Mouse (Mus musculus) adrenal gland, postnatal 4 days (tissue): Measurements from ENCODE around the gene Slco3a1. TPM values are rescaled to one million over a fixed set of nuclear protein-coding genes. Genes with fewer than 3 reads are reported as not detected.

Experiments used
- DNase-seq, 2 experiments: peaks; one replicate each; pipeline ENCODE4 v3.0.0; 2021 to 2022; ENCODE audit warnings: low spot score in 2 of 2, mixed read lengths in 2 of 2
- total RNA-seq, 2 experiments: library from RNA; stranded (reverse); gene quantifications; 2 replicates each; pipeline ENCODE4 v1.2.3; 2021

Slco3a1 gene
- total RNA-seq, 2 experiments from 2014 or later = 29.4 to 37.4 TPM

GRCm38 (mm10) chr7:74529183-74529757 is 25.3 kb downstream of the Slco3a1 start:
- DNase-seq = no peak

- DNase-seq = no peak
Observed at GRCm38 (mm10) chr7:74528182-74528581, 26.4 kb downstream of the Slco3a1 start.

GRCm38 (mm10) chr7:74527689-74528088 is 26.9 kb downstream of the Slco3a1 start:
- DNase-seq = no peak

GRCm38 (mm10) chr7:74526030-74526429 is 28.6 kb downstream of the Slco3a1 start:
- no peak for DNase-seq

GRCm38 (mm10) chr7:74525586-74525985 is 29.0 kb downstream of the Slco3a1 start:
- DNase-seq = no peak

GRCm38 (mm10) chr7:74524188-74524971 is 30.2 kb downstream of the Slco3a1 start:
- DNase-seq = no peak

- DNase-seq = no peak
Observed at GRCm38 (mm10) chr7:74523086-74523485, 31.5 kb downstream of the Slco3a1 start.

- no peak for DNase-seq
Observed at GRCm38 (mm10) chr7:74522260-74522659, 32.3 kb downstream of the Slco3a1 start.

GRCm38 (mm10) chr7:74519386-74519785 is 35.2 kb downstream of the Slco3a1 start:
- no peak for DNase-seq

- DNase-seq = no peak
Observed at GRCm38 (mm10) chr7:74518776-74519175, 35.8 kb downstream of the Slco3a1 start.

- DNase-seq = no peak
Observed at GRCm38 (mm10) chr7:74518255-74518654, 36.3 kb downstream of the Slco3a1 start.

- DNase-seq = no peak
Observed at GRCm38 (mm10) chr7:74510676-74511075, 43.9 kb downstream of the Slco3a1 start.

- DNase-seq = no peak
Observed at GRCm38 (mm10) chr7:74508205-74508604, 46.4 kb downstream of the Slco3a1 start.

GRCm38 (mm10) chr7:74506856-74507255 is 47.7 kb downstream of the Slco3a1 start:
- no peak for DNase-seq

GRCm38 (mm10) chr7:74505635-74506034 is 48.9 kb downstream of the Slco3a1 start:
- no peak for DNase-seq

- DNase-seq = no peak
Observed at GRCm38 (mm10) chr7:74501187-74501586, 53.4 kb downstream of the Slco3a1 start.

- DNase-seq = no peak
Observed at GRCm38 (mm10) chr7:74499470-74499869, 55.1 kb downstream of the Slco3a1 start.

GRCm38 (mm10) chr7:74498266-74498980 is 56.2 kb downstream of the Slco3a1 start:
- DNase-seq = no peak

- no peak for DNase-seq
Observed at GRCm38 (mm10) chr7:74497203-74497602, 57.4 kb downstream of the Slco3a1 start.

- no peak for DNase-seq
Observed at GRCm38 (mm10) chr7:74495451-74495850, 59.1 kb downstream of the Slco3a1 start.

GRCm38 (mm10) chr7:74493775-74494174 is 60.8 kb downstream of the Slco3a1 start:
- no peak for DNase-seq

GRCm38 (mm10) chr7:74491683-74492355 is 62.8 kb downstream of the Slco3a1 start:
- DNase-seq = no peak
